Mouse (Mus musculus) testis, adult 2 months (tissue): Measurements from ENCODE around the gene Kif6. TPM values are rescaled to one million over a fixed set of nuclear protein-coding genes. Genes with fewer than 3 reads are reported as not detected.

Source experiments
- H3K27ac ChIP-seq: fragments of 200-500 bp; 2 replicates; pipeline ENCODE4 v1.5.1; 2012; ENCODE audit warnings: low read depth, low read length; ENCODE audit not compliant: control insufficient read depth, insufficient read depth
- H3K27me3 ChIP-seq: fragments of 200-500 bp; 2 replicates; pipeline ENCODE4 v1.6.1; 2012; ENCODE audit warnings: mild to moderate bottlenecking, low read length, moderate library complexity; ENCODE audit not compliant: control insufficient read depth, insufficient read depth
- H3K36me3 ChIP-seq: fragments of 200-500 bp; 2 replicates; pipeline ENCODE4 v1.6.1; 2012; ENCODE audit warnings: mild to moderate bottlenecking, low read length; ENCODE audit not compliant: control insufficient read depth, insufficient read depth
- H3K4me1 ChIP-seq: fragments of 200-500 bp; 2 replicates; pipeline ENCODE4 v1.6.1; 2012; ENCODE audit warnings: low read length; ENCODE audit not compliant: control insufficient read depth, insufficient read depth
- H3K4me3 ChIP-seq: fragments of 200-500 bp; 2 replicates; pipeline ENCODE4 v1.5.1; 2012; ENCODE audit warnings: low read depth, mild to moderate bottlenecking, low read length, moderate library complexity, mixed read lengths; ENCODE audit not compliant: control insufficient read depth
- CTCF ChIP-seq: fragments of 200-500 bp; IDR thresholded peaks from 2 replicates; pipeline ENCODE4 v1.5.1; 2012; ENCODE audit warnings: low read depth, mild to moderate bottlenecking, inconsistent platforms, low read length, moderate library complexity; ENCODE audit not compliant: control insufficient read depth, insufficient read depth, insufficient replicate concordance
- POLR2A ChIP-seq: fragments of 200-500 bp; IDR thresholded peaks from 2 replicates; pipeline ENCODE4 v1.6.1; 2012; ENCODE audit warnings: low read depth, mild to moderate bottlenecking, inconsistent platforms, low read length, moderate library complexity; ENCODE audit not compliant: control insufficient read depth
- polyA plus RNA-seq: library from polyadenylated mRNA; depleted of rRNA; stranded (reverse); fragments of >200 nt; gene quantifications from 2 replicates; pipeline ENCODE4 v1.2.3, GENCODE M21; 2012

Gene Kif6
- polyA plus RNA-seq, 1 experiment, result 5.8 TPM

DNA sequence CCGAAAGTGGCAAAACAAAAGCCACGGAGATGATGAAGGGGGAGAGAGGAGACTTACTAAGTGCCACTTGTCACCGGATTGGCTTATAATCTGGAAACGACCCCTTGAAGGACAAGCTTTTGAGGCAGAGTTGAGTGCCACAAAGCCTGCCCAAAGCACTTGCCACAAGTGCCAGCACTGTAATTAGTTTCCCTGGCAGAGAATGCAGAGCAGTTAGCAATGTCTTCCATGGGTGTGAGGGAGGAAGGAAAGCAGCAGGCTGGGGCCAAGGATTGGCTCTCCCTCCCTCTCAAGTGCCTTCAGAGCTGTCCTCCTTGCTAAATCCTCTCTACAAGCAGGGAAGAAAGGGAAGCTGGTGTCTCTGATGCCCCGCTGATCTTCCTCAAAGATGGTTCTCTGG lies 210.9 kb downstream of the Kif6 start:
- H3K4me1 ChIP-seq, result peaks cover 2% of the 10 kb centered on the region; the same call in 1 of the 2 replicates
- H3K27me3 ChIP-seq, result no peaks in the 10 kb centered on the region
- no peak overlapping the region for H3K4me3 ChIP-seq
- no peaks in the 10 kb centered on the region for H3K36me3 ChIP-seq
- no peak overlapping the region for H3K27ac ChIP-seq
- TF ChIP-seq POLR2A (no peak), CTCF (no peak)

DNA sequence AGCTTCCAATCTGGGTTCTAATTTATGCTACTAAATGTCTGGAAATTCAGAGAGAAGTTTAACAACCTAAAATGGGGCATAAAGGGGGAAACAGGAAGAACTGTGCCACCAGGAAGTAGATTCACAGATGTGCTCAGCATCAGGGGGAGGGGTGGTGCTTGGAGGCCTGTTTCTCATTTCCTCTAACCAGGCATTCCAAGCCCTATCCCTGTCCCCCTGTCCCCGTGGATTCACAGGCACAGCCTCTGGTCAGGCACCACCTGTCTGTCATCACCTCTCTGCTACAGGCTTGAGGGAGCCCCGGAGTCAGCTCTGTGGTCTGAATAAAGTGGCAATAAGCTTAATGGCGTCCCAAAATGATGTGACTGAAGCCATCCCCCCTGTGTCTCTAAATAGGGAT lies 216.8 kb downstream of the Kif6 start:
- no peaks in the 10 kb centered on the region for H3K36me3 ChIP-seq
- no peak overlapping the region for H3K27ac ChIP-seq
- H3K27me3 ChIP-seq, result no peaks in the 10 kb centered on the region
- no peak overlapping the region for H3K4me3 ChIP-seq
- peaks cover 2% of the 10 kb centered on the region; the same call in 1 of the 2 replicates for H3K4me1 ChIP-seq
- TF ChIP-seq CTCF (no peak), POLR2A (no peak)

DNA sequence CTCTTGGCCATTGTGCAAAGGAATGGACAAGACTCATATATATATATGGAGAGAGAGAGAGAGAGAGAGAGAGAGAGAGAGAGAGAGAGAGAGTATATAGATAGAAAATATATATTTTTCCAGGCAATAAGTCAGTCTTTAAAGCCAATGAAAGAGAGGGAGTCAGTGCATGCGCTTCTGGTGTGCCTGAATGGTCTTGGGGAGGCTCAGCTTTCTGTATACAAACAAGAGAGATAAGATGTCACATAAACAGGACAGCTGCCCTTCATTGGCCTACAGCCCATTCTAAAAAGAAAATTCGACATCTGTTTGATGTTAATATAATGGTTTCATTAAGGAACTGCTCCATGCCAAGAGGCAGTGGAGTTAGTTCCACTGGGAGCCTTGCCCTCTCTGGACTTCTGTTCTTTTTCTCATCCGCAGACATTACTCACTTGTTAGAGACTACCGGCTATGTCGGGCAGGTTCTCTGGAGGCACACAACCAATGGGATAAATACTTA lies 219.2 kb downstream of the Kif6 start:
- no peaks in the 10 kb centered on the region for H3K27me3 ChIP-seq
- TF ChIP-seq POLR2A, result no peak
- no peaks in the 10 kb centered on the region for H3K36me3 ChIP-seq
- H3K27ac ChIP-seq, result no peak overlapping the region
- H3K4me1 ChIP-seq, result peaks cover 2% of the 10 kb centered on the region; the same call in 1 of the 2 replicates
- no peak overlapping the region for H3K4me3 ChIP-seq

DNA sequence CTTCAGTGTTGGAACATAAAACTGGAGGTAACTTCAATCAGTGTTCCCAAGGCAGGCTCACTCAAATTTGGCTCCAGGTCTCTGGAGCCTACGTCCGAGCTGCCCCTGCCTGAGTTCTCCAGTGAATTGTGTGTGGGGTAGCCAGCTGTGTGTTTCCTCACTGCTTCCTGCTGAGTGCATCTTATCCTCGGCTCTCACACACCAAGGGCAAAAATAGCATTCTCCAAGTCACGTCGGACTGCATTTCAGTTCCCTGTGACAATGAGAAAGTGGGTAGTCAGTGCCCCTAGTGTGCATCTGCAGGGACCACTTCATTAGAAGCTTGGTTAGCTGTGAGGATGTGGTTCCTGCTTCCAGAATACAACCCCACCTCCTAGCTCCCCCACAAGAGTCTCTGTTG lies 222.5 kb downstream of the Kif6 start:
- H3K36me3 ChIP-seq, result no peaks in the 10 kb centered on the region
- H3K27me3 ChIP-seq, result no peaks in the 10 kb centered on the region
- no peak overlapping the region for H3K4me3 ChIP-seq
- no peak overlapping the region for H3K27ac ChIP-seq
- H3K4me1 ChIP-seq, result no peaks in the 10 kb centered on the region
- no peak for TF ChIP-seq CTCF
- no peak for TF ChIP-seq POLR2A

DNA sequence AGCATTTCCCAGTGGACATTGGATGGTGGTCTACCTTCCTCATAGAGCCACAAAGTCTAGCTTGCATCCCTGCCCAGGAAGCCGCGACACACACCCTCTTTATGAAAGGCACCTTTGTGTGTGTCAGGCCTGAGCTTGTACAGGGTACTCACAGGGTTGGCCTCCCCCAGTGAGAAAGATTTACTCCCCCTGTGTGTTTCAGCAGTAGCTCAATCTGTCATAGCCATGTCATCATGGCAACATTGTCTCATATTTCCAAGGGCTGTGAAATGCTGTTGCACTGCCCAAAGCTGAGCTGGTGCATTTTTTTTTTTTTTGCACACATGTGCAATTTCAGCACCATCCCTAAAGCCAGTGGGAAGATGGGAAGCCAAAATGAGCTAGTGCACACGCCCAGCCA lies 224.3 kb downstream of the Kif6 start:
- Histone ChIP-seq H3K4me3 (no peak overlapping the region), H3K36me3 (no peaks in the 10 kb centered on the region), H3K4me1 (no peaks in the 10 kb centered on the region), H3K27me3 (no peaks in the 10 kb centered on the region), H3K27ac (no peak overlapping the region)
- TF ChIP-seq POLR2A (no peak), CTCF (no peak)

DNA sequence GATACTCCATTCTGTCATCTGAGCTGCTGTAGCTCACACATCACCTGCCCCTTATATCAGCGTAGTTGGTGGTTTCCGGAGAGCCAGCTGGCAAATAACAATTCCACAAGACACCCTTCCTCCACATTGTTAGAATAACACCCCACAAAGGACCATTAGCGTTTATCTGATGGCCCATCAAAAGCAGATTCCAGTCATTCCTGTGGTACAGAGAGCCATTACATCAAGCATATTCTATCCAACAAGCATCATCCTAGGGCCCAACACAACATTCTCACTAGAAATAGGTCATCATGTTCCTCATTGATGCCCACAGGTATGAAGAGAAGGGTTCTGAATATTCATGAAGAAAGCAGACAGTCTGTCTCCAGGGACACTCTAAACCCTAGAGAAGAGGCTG lies 236.3 kb downstream of the Kif6 start:
- no peaks in the 10 kb centered on the region for H3K36me3 ChIP-seq
- no peaks in the 10 kb centered on the region for H3K27me3 ChIP-seq
- H3K4me3 ChIP-seq, result no peak overlapping the region
- no peak overlapping the region for H3K27ac ChIP-seq
- no peaks in the 10 kb centered on the region for H3K4me1 ChIP-seq
- TF ChIP-seq CTCF, result no peak
- no peak for TF ChIP-seq POLR2A

DNA sequence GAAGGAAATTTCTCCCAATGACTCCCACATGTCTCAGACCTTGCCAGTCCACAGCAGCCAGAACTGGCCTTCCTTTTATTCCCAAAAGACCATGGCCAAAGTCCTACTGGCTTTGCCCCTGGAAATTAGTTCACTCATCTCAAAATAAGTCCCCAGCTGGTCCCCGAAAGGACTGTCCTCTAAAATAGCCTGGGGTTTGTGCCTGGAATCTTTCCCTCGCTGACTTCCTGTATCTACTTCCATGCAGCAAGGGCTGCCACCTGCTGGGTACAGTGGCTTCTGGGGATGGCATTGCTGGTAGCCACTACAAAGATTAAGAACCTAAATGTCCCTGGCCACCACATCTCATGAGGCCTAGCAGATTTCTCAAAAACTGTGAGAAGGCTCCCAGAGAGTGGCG lies 237.2 kb downstream of the Kif6 start:
- H3K36me3 ChIP-seq, result no peaks in the 10 kb centered on the region
- H3K4me3 ChIP-seq, result no peak overlapping the region
- H3K27ac ChIP-seq, result no peak overlapping the region
- no peaks in the 10 kb centered on the region for H3K27me3 ChIP-seq
- no peaks in the 10 kb centered on the region for H3K4me1 ChIP-seq
- TF ChIP-seq CTCF, result no peak

DNA sequence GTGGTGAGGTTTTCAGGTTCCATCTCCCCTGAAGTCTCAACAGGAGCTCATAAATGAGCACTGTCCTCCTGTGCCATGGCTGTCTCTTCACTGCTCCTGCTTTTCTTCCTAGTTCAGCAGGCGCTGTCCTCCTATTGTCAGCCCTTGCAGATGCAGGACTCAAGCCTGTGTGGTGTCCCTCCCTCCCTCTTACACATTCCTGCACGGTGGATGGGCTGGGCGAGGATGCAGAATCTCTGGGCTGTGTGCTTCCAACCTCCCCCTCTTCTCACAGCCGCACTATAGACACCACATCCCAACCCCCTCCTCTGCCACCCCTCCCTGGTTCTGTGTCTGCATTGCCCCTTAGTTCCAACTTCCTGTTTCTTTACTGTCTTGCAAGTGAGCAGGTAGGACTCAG lies 240.8 kb downstream of the Kif6 start:
- H3K27me3 ChIP-seq, result no peaks in the 10 kb centered on the region
- H3K4me3 ChIP-seq, result no peak overlapping the region
- no peak overlapping the region for H3K27ac ChIP-seq
- H3K36me3 ChIP-seq, result no peaks in the 10 kb centered on the region
- H3K4me1 ChIP-seq, result no peaks in the 10 kb centered on the region
- no peak for TF ChIP-seq CTCF
- TF ChIP-seq POLR2A, result no peak
